Mouse (Mus musculus): ENCODE measurements around the gene Rictor.

Gene Rictor

DNA sequence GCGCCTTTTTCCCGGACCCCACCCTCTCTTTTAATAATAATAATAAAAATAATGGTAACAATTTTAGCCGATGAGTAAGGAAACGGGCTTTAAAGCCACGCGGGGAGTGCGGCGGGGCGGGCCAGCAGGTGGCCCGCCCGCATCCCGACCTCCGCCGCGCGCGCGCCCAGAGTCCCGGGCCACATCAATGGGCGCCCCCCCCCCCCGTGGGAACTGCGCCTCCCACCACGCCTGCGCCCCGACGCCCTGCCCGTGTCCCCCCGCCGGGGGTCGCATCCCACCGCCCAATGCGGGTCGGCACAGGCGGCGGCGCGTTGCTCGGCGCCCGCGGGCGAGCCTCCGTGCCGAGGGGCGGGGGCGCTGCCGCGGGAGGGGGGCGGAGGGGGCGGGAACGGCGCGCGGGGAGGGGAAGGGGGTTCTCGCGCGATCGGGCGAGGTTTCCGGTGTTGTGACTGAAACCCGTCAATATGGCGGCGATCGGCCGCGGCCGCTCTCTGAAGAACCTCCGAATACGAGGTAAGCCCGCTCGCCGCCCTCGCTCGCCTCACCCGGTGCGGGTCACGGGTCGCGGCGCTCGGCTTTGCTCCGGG lies at the start of gene Rictor:
Rictor (plus strand) TSS at position 444 of the 590 bp plus-strand sequence.
- DNase-seq (ENCODE audit: low read depth in 1 of 2, low spot score in 2 of 2) = peak; percentile 11 to 57

- no peak for DNase-seq (ENCODE audit: low read depth in 1 of 2, low spot score in 2 of 2)
Measured at GRCm38 (mm10) chr15:6661951-6662350, 46.2 kb upstream of the Rictor start.

DNA sequence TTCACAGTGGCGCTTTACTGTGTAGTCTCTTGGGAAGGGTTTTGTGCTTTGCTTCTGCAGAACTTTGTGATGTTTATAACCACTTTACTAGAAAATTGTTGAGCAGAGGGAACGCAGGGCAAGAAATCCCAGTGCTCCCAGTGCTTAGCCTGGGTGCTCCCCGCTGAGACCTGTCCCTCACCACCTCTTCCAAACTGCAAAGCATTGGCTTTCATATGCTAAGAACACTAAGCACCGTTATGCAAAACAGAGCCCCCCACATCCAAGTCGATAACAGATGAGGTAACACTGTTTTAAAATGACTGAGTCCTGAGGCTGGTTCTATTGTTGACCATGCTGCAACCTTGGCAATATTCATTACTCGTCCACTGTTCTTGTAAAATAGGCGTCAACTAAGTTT lies 44.2 kb upstream of the Rictor start:
- DNase-seq (ENCODE audit: low read depth in 1 of 2, low spot score in 2 of 2) = no peak

- no peak for DNase-seq (ENCODE audit: low read depth in 1 of 2, low spot score in 2 of 2)
Measured at GRCm38 (mm10) chr15:6666072-6666471, 42.1 kb upstream of the Rictor start.

DNA sequence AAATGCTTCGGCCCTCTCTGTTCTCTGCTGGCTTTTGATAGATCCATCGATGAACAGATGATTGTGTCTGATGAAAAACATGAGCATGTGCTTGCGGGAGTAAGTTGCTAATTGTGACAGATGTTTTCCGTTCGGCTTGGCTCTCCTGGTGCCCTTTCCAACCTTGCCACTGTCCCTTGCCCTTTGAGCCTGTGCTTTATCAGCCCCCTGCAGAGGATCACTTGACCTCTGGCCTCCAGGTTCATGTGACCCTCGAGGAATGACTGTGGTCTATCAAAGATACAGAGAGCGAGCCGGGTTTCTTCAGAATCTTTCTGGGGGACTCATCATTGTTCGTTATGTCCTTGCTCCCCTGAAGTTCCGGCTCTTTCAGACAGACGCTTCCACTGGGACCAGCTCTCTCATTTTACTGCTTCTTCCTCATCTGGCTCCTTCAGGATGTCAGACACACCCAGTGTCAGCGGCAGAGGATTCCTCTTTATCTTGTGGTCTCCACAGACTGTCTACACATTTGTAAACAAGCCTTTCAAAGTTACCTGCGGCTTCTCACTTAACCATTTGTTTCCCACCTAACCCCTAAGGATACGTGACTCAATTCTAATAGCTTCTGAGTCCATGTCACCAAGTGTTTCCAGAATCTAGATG lies 39.3 kb upstream of the Rictor start:
- DNase-seq (ENCODE audit: low read depth in 1 of 2, low spot score in 2 of 2) = no peak

DNA sequence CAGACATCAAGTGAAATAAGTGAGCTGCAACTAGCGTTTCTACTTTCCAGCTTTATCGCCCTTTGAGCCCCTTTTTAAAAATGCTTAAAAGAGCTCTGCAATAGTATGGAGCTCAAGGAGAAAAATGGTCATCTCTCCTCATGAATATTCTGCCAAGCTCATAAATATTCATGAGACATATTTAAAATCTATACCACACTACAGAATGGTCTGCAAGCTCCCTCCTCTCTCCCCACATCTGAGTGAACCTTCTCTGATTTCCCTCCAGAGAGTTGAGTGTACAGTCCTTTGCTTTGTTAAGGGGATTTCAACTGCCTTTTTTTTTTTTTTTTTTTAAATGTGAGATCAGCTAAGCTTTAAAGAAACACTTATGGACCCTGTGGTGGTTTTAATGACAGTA lies 29.7 kb upstream of the Rictor start:
- DNase-seq (ENCODE audit: low read depth in 1 of 2, low spot score in 2 of 2) = no peak

GRCm38 (mm10) chr15:6702164-6702563 lies 6.0 kb upstream of the Rictor start:
- DNase-seq (ENCODE audit: low read depth in 1 of 2, low spot score in 2 of 2) = no peak

GRCm38 (mm10) chr15:6705351-6705901 lies 2.8 kb upstream of the Rictor start:
- peak in 1 of 2 experiments; percentile 3 for DNase-seq (ENCODE audit: low read depth in 1 of 2, low spot score in 2 of 2)

GRCm38 (mm10) chr15:6707551-6707935 lies 636 bp upstream of the Rictor start:
- peak in 1 of 2 experiments; percentile 17 for DNase-seq (ENCODE audit: low read depth in 1 of 2, low spot score in 2 of 2)

DNA sequence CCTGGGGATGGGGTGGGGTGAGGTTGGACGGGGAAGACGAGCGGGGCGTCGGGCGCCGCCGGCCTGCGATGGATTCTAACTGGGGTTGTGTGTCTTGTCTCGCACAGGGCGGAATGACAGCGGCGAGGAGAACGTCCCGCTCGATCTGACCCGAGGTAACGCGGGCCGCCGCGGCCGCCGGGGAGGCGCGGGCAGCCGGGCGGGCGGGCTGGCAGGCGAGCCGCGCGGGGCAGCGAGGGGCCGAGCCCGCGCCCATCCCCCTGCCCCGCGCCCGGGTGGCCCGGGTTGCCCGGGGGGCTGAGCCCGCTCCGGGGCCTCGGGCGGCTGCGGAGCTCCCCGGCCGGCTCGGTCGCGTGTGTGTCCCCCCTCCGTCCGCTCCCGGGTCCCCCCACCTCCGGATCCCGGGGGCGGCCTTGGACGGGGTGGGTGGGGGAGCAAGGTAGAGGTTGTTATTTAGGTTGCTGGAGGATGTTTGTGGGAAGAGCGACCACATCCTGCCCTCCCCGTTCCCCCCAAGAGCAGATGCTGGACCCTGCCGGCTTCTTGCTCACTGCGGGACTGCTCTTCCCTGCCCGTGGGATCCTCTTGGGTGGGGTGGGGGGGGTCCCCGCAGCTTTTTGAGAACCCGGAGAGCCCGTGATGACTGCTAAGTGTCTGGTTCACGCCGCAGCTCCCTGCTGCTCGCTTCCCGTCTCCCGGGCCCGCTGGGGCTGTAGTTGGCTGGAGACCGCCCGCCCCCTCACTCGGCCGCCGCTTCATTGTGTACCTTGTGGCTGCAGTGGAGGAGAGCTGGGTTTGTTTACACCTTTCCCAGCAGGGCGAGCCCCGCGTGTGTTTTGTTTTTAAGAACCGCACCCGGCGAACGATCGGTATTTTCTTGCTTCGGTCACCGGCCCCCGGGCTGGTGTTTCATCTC lies 605 bp downstream of the Rictor start:
- no peak for DNase-seq (ENCODE audit: low read depth in 1 of 2, low spot score in 2 of 2)

GRCm38 (mm10) chr15:6709618-6710017 lies 1.4 kb downstream of the Rictor start:
- no peak for DNase-seq (ENCODE audit: low read depth in 1 of 2, low spot score in 2 of 2)

GRCm38 (mm10) chr15:6710341-6710740 lies 2.2 kb downstream of the Rictor start:
- no peak for DNase-seq (ENCODE audit: low read depth in 1 of 2, low spot score in 2 of 2)

DNA sequence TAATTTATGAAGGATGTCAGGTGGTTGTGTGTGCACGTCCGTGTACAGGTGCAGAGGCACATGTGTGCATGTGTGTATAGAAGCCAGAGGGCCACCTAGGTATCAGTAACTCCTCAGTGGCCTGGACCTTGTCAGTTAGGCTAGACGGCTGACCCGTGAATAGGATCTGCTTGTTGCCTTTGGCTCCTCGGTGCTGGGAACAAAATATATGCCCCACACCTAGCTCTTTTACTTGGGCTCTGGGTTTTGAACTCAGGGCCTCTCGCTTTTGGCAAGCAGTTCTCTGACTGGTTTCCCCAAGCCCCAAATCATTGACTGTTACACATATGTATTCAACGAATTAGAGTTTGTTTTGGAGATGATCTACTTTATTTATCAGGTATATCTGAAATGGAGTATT lies 3.0 kb downstream of the Rictor start:
- DNase-seq (ENCODE audit: low read depth in 1 of 2, low spot score in 2 of 2) = no peak

GRCm38 (mm10) chr15:6714819-6715218 lies 6.6 kb downstream of the Rictor start:
- DNase-seq (ENCODE audit: low read depth in 1 of 2, low spot score in 2 of 2) = no peak

DNA sequence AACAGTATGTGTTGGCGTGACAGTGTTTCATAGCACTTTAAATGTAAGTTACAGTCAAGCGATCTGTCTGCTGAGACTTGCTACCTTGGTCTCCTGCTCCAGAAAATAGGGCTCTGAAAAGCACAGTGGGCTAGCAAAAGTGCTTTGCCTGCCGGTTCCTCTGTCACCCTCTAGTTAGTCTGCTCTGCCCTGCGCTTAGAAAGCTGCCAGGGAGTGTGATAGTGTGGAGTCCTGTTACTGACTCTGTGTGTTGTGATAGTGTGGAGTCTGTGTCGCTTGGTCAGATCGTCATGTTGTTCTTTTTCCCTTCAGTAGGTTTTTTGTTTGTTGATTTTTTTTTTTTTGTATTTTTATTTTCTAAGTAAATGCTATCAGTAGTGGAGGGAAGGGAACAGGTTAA lies 7.1 kb downstream of the Rictor start:
- DNase-seq (ENCODE audit: low read depth in 1 of 2, low spot score in 2 of 2) = no peak

DNA sequence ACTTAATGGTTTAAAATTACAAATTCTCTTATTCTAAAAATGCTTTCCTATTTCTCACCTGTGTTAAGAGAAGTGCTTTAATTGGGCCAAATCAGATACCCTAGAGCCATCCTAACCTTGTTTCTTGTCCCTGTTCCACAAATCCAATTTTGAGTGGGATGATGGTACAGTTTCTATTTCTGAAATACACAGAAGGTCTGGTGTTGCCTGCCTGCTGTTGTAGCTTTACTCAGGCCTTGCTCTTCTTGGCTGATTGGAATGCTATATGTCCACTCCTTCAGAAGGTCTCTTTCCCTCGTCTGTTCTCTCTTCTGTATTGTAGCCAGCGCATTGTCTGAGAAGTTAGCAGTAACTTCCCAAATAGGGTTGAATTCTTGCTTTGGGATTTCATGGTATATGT lies 13.2 kb downstream of the Rictor start:
- no peak for DNase-seq (ENCODE audit: low read depth in 1 of 2, low spot score in 2 of 2)

GRCm38 (mm10) chr15:6721802-6722201 lies 13.6 kb downstream of the Rictor start:
- no peak for DNase-seq (ENCODE audit: low read depth in 1 of 2, low spot score in 2 of 2)

GRCm38 (mm10) chr15:6722405-6723176 lies 14.4 kb downstream of the Rictor start:
- DNase-seq (ENCODE audit: low read depth in 1 of 2, low spot score in 2 of 2) = no peak

DNA sequence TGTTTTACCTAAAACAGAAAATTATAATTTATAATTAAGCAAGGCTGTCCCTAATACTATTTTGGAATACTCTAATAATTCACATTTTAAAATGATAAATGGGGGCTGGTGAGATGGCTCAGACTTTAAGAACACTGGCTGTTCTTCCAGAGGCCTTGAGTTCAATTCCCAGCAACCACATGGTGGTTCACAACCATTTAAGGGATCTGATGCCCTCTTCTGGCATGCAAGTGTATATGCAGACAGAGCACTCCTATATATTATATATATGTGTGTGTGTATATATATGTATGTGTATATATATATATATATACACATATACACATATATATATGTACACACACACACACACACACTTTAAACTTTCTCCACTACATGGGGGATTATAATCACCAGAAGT lies 15.2 kb downstream of the Rictor start:
- no peak for DNase-seq (ENCODE audit: low read depth in 1 of 2, low spot score in 2 of 2)

GRCm38 (mm10) chr15:6724442-6724841 lies 16.3 kb downstream of the Rictor start:
- no peak for DNase-seq (ENCODE audit: low read depth in 1 of 2, low spot score in 2 of 2)

Data from monocyte, adult 2 months (primary cell).